Mouse (Mus musculus) heart, postnatal 0 days (tissue): ENCODE measurements around the gene Smg1. TPM values are rescaled to one million over a fixed set of nuclear protein-coding genes. Genes with fewer than 3 reads are reported as not detected.

ENCODE experiments used
- ATAC-seq: fragments of 200-750 bp; cut with Nextera tagmentation; 2 replicates; pipeline ENCODE4 v1.8.0; 2017; ENCODE audit warnings: low read depth, moderate number of reproducible peaks, moderate library complexity; ENCODE audit not compliant: insufficient read depth
- DNase-seq: peaks from one replicate; pipeline ENCODE4 v3.0.0-alpha.2; 2016; ENCODE audit warnings: low spot score
- H3K27ac ChIP-seq: fragments of 300-500 bp; sonication (generic); 2 replicates; pipeline ENCODE4 v1.5.1; 2014; ENCODE audit warnings: low read depth, mild to moderate bottlenecking
- H3K27me3 ChIP-seq: fragments of 300-500 bp; sonication (generic); 2 replicates; pipeline ENCODE4 v1.6.1; 2014; ENCODE audit warnings: low read length, mixed read lengths; ENCODE audit not compliant: control insufficient read depth, insufficient read depth
- H3K36me3 ChIP-seq: fragments of 300-500 bp; sonication (generic); replicated peaks from 2 replicates; pipeline ENCODE4 v1.6.1; 2014; ENCODE audit warnings: low read length, mixed read lengths; ENCODE audit not compliant: control insufficient read depth, insufficient read depth
- H3K4me1 ChIP-seq: fragments of 300-500 bp; sonication (generic); 2 replicates; pipeline ENCODE4 v1.6.1; 2014; ENCODE audit warnings: antibody characterized with exemption; ENCODE audit not compliant: control insufficient read depth, insufficient read depth
- H3K4me2 ChIP-seq: fragments of 300-500 bp; sonication (generic); 2 replicates; pipeline ENCODE4 v1.6.1; 2014; ENCODE audit warnings: low read depth, mild to moderate bottlenecking, low read length, moderate library complexity
- H3K4me3 ChIP-seq: fragments of 300-500 bp; sonication (generic); 2 replicates; pipeline ENCODE4 v1.5.1; 2014; ENCODE audit warnings: low read depth, low read length
- H3K9ac ChIP-seq: fragments of 300-500 bp; sonication (generic); replicated peaks from 2 replicates; pipeline ENCODE4 v1.6.1; 2014; ENCODE audit warnings: low read depth, low read length, mixed read lengths
- H3K9me3 ChIP-seq: fragments of 300-500 bp; sonication (generic); replicated peaks from 2 replicates; pipeline ENCODE4 v1.6.1; 2016; ENCODE audit warnings: low read length; ENCODE audit not compliant: control insufficient read depth
- CTCF ChIP-seq: IDR thresholded peaks from 2 replicates; pipeline ENCODE4 v1.5.1; 2016; ENCODE audit warnings: antibody characterized with exemption, control low read depth, low read depth
- EP300 ChIP-seq: IDR thresholded peaks from 2 replicates; pipeline ENCODE4 v1.6.1; 2016; ENCODE audit warnings: antibody characterized with exemption, low read depth
- WGBS: fragments of 180-500 bp; shearing (Covaris S2); extraction: QIAGEN DNeasy Blood & Tissue Kit; methylation state at CpG from one replicate; pipeline ENCODE4 v1.1.7; 2014; 5-methylcytosine and 5-hydroxymethylcytosine counted together
- polyA plus RNA-seq: library from polyadenylated mRNA; unstranded; fragments of >200 nt; fragmentation: Nextera tagmentation; extraction: Ambion mirVana; gene quantifications from 2 replicates; pipeline ENCODE4 v1.2.1, GENCODE M21; 2015
- total RNA-seq: library from RNA; depleted of rRNA; stranded (reverse); fragments of >200 nt; gene quantifications from 2 replicates; pipeline ENCODE4 v1.2.3, GENCODE M21; 2014; ENCODE audit warnings: low replicate concordance; rRNA removed

The Smg1 gene
- total RNA-seq, result 35.2 and 36.6 TPM in 2 replicates
- polyA plus RNA-seq, result 8.4 and 8.7 TPM in 2 replicates

DNA sequence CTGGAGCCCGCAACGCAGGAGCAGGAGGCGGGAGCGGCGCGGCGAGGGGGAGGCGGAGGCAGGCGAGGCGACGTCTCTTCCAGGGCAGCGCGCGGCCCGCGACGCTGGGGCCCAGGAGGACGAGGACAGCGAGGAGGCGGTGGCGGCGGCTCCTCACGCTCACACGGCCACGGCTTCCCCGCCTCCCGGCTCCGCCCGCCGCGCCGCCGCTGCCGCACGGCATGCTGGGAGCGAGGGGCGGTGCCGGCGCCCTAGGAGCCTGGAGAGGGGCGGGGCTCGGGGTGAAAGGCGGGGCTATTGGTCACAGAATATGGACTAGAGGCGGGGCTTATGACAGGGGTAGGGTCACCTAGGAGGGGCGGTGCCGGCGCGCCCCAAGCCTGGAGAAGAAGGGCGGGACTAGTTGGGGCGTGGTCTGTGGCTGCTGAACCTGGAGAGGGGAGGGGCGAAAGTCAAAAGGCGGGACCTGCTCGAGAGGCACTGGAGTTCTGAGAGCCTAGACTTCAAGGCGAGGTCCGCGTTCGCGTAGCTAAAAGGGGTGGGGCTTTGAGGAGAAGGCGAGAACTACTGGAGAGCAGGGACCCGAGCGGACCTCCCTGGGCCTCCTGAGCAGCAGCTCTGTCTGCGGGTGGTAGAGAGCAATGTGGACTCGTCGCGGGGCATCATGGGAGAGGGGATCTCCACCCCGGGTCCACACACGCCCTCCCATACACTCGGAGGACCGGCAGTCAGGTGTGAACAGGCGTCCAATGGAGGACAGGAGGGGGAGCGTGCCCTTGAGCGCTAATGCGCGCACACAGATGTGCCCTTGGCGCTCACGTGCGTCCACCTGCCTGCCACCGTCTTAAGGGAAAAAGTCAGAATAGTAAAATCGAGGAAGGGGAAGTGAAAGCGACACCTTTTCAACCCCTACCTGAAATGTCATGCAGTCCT, at the start of gene Smg1:
Gene Smg1 (minus strand): TSS at position 218 of the 933 bp plus-strand sequence.
- Histone ChIP-seq H3K4me3 (peak within 1 kb of the TSS; percentile 97), H3K4me1 (peaks cover 12% of the 10 kb centered on the region), H3K27ac (peak within 1 kb of the TSS; percentile 99), H3K27me3 (no peaks in the 10 kb centered on the region), H3K36me3 (no peaks in the 10 kb centered on the region), H3K9ac (peak within 1 kb of the TSS; percentile 92), H3K4me2 (peak within 1 kb of the TSS; percentile 85), H3K9me3 (no peaks in the 10 kb centered on the region)
- peak; percentile 99 for DNase-seq
- ATAC-seq, result peak; percentile 93
- 2% methylated on average over 61 of the region's 79 CpGs for WGBS
- no peak for TF ChIP-seq EP300

DNA sequence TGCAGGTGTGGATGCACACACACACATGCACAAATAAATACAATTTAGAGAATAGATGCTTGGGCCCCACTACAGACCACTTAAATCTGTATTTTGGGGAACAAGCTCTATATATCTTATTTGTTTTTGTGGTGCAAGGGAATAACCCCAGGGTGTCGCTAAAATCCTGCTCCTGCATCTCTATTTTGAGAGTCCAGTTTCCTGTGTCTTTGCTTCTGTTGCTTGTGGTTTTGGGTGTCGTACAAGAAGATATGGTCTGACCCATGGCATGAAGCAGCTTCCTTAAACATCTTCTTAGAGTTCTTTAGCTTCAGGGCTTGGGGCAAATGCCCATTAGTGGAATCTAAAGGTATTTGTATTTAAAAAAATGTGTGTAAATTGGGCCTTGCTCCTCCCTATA, 39.7 kb upstream of the Smg1 start:
- 0 out of 2 replicates have a peak, but pooled peaks cover 4% of the 10 kb centered on the region for H3K9me3 ChIP-seq
- H3K4me3 ChIP-seq, result no peak overlapping the region
- 58% methylated on average over 2 of the region's 2 CpGs for WGBS
- H3K4me2 ChIP-seq, result no peak overlapping the region
- no peaks in the 10 kb centered on the region for H3K36me3 ChIP-seq
- H3K9ac ChIP-seq, result no peak overlapping the region
- no peak overlapping the region for H3K27ac ChIP-seq
- no peaks in the 10 kb centered on the region for H3K27me3 ChIP-seq
- TF ChIP-seq EP300, result no peak
- TF ChIP-seq CTCF, result no peak
- DNase-seq (no peak), ATAC-seq (no peak)
- H3K4me1 ChIP-seq, result no peaks in the 10 kb centered on the region

DNA sequence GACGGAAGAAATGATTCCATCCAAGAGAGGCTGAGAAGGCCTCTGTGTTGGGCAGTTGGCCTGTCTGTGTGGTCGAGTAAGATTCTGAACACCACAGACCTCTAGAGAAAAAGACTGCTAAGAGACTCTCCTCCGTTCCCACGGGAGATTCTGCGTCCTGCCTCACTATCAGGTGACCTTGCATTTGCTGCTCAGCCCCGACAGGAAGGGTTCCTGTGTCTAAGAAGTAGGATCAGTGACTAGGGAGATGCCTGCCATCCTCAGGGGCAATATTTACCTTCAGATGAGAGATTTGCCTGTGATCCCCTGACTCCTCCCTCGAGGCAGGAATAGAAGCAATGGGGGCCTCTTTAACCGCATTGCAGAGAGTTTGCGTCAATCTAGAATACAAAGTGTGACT, 39.1 kb upstream of the Smg1 start:
- Histone ChIP-seq H3K9me3 (0 out of 2 replicates have a peak, but pooled peaks cover 4% of the 10 kb centered on the region), H3K4me1 (no peaks in the 10 kb centered on the region), H3K9ac (no peak overlapping the region), H3K4me3 (no peak overlapping the region), H3K36me3 (no peaks in the 10 kb centered on the region), H3K4me2 (no peak overlapping the region), H3K27ac (no peak overlapping the region), H3K27me3 (no peaks in the 10 kb centered on the region)
- WGBS, result 61% methylated on average over 9 of the region's 9 CpGs
- TF ChIP-seq EP300, result no peak
- no peak for TF ChIP-seq CTCF
- DNase-seq (no peak), ATAC-seq (no peak)

DNA sequence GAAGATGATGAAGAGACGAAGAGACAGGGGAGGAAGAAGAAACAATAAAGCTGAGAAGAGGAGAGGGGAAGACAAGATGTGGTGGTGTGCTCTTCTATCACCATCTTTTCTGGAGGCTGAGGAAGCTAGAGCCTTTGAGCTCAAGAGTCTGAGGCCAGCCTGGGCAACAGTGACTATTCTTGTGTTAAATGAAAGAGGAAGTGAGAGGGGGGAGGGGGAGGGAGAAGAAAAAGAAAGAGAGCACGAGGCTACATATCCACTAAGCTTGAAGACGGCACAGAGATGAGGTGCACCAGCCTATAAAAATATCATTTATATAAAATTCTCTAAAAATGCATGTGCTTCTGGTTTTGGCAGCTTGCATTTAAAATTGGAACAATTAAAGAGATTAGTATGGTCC, 36.1 kb upstream of the Smg1 start:
- DNase-seq, result no peak
- 40% methylated on average over 3 of the region's 3 CpGs for WGBS

GRCm38 (mm10) chr7:118277335-118277910, 34.0 kb upstream of the Smg1 start:
- peak overlapping the region; percentile 3; the same call in 1 of the 2 replicates for H3K27ac ChIP-seq
- no peak overlapping the region for H3K9ac ChIP-seq
- H3K4me2 ChIP-seq, result peak overlapping the region; percentile 38; the same call in 1 of the 2 replicates
- H3K4me3 ChIP-seq, result peak overlapping the region; percentile 7; the same call in 1 of the 2 replicates
- no peaks in the 10 kb centered on the region for H3K9me3 ChIP-seq
- no peak for ATAC-seq
- no peaks in the 10 kb centered on the region for H3K27me3 ChIP-seq
- H3K36me3 ChIP-seq, result no peaks in the 10 kb centered on the region
- WGBS, result 71% methylated on average over 11 of the region's 11 CpGs
- peaks cover 5% of the 10 kb centered on the region; the same call in 1 of the 2 replicates for H3K4me1 ChIP-seq
- peak; percentile 39 for DNase-seq
- no peak for TF ChIP-seq CTCF
- TF ChIP-seq EP300, result no peak

More for the DNA sequence above, 36.1 kb upstream of the Smg1 start:
- TF ChIP-seq CTCF, result no peak
- TF ChIP-seq EP300, result no peak
- Histone ChIP-seq H3K27me3 (no peaks in the 10 kb centered on the region), H3K9ac (no peak overlapping the region), H3K4me3 (no peak overlapping the region), H3K4me2 (no peak overlapping the region), H3K27ac (no peak overlapping the region), H3K4me1 (peaks cover 5% of the 10 kb centered on the region; the same call in 1 of the 2 replicates), H3K9me3 (no peaks in the 10 kb centered on the region), H3K36me3 (no peaks in the 10 kb centered on the region)
- no peak for ATAC-seq
